Comparison of ENCODE assay signal across 19 mouse cellular contexts in genomic region chr5:90568338-90568737, GRCm38 (mm10). TPM values are rescaled to one million over a fixed set of nuclear protein-coding genes. Genes with fewer than 3 reads are reported as not detected.
A peak's percentile ranks its signal among the peaks of the same experiment; 100 is the strongest.
DNase-seq lines count a peak whose midpoint lies in the region; ATAC-seq and TF ChIP-seq lines count a peak whose summit lies in the region.
"Had no signal": no experiment of that assay in that cellular context is flagged by ENCODE, and none has a peak within 500 bp of the region (broad histone marks: within the 10 kb centered on the region; RNA-seq: fewer than 3 reads in every experiment).

No protein-coding gene starts in this region.

- DNase-seq in kidney, adult 11 months: peak; percentile 50
- DNase-seq in brain, embryonic 14.5 days (ENCODE audit: low read depth): peak; percentile 12
- peak; percentile 15 for DNase-seq in liver, postnatal 0 days
- no peak for DNase-seq in gastrocnemius, postnatal 10 days
- DNase-seq: adrenal gland, postnatal 25 days; cerebellum, adult 11 months; heart, adult 18-20 months; retina, postnatal 1 day; thymus, postnatal 4 days had no signal

- TF ChIP-seq CTCF in brain, embryonic 14.5 days (IDR thresholded peaks at IDR 0.05; ENCODE audit: borderline replicate concordance, extremely low read depth, insufficient read depth, insufficient read length): no peak
- TF ChIP-seq CTCF in liver, postnatal 0 days (IDR thresholded peaks at IDR 0.05; ENCODE audit: low read depth): no peak

- no peaks in the 10 kb centered on the region for H3K36me3 ChIP-seq in kidney, embryonic 14.5 days (ENCODE audit: control insufficient read depth, insufficient read depth, low read length)
- no peaks in the 10 kb centered on the region for H3K36me3 ChIP-seq in kidney, embryonic 15.5 days
- H3K36me3 ChIP-seq in liver, postnatal 0 days (replicated peaks; ENCODE audit: insufficient read depth, low read length): no peaks in the 10 kb centered on the region
- H3K36me3 ChIP-seq: limb, embryonic 12.5 days; neural tube, embryonic 12.5 days had no signal

- H3K27ac ChIP-seq in kidney, embryonic 14.5 days (ENCODE audit: low read depth, low read length): no peak overlapping the region
- H3K27ac ChIP-seq in kidney, embryonic 15.5 days: no peak overlapping the region
- H3K27ac ChIP-seq in liver, postnatal 0 days (ENCODE audit: low read depth): peak overlapping the region; percentile 84
- H3K27ac ChIP-seq: limb, embryonic 12.5 days; neural tube, embryonic 12.5 days had no signal

- H3K4me1 ChIP-seq in kidney, embryonic 14.5 days (ENCODE audit: control insufficient read depth, insufficient read depth, low read length): peaks cover 4% of the 10 kb centered on the region; the same call in 1 of the 2 replicates
- H3K4me1 ChIP-seq in kidney, embryonic 15.5 days: peaks cover 12% of the 10 kb centered on the region; the same call in 1 of the 2 replicates
- peaks cover 7% of the 10 kb centered on the region for H3K4me1 ChIP-seq in liver, postnatal 0 days (ENCODE audit: insufficient read depth)
- H3K4me1 ChIP-seq: limb, embryonic 12.5 days; neural tube, embryonic 12.5 days had no signal

- no peak overlapping the region for H3K4me2 ChIP-seq in kidney, embryonic 14.5 days (replicated peaks; ENCODE audit: low read depth, low read length)
- H3K4me2 ChIP-seq in kidney, embryonic 15.5 days: no peak overlapping the region
- H3K4me2 ChIP-seq in liver, postnatal 0 days (ENCODE audit: low read depth, low read length): no peak overlapping the region
- H3K4me2 ChIP-seq: limb, embryonic 12.5 days; midbrain, embryonic 11.5 days; neural tube, embryonic 12.5 days had no signal

- no peak overlapping the region for H3K4me3 ChIP-seq in kidney, embryonic 14.5 days (ENCODE audit: low read length)
- H3K4me3 ChIP-seq in kidney, embryonic 15.5 days (replicated peaks): no peak overlapping the region
- H3K4me3 ChIP-seq in liver, postnatal 0 days (ENCODE audit: low read depth, low read length): no peak overlapping the region
- H3K4me3 ChIP-seq: erythroblast, embryonic 14.5 days; limb, embryonic 12.5 days; neural tube, embryonic 12.5 days had no signal

- no peak for ATAC-seq in kidney, embryonic 14.5 days (ENCODE audit: low FRiP score, low TSS enrichment)
- 0 out of 2 replicates have a peak, but pooled peaks have one; percentile 6 for ATAC-seq in kidney, embryonic 15.5 days (replicated peaks; ENCODE audit: low FRiP score)
- peak; percentile 93 for ATAC-seq in liver, postnatal 0 days
- ATAC-seq in activated CD4-positive, CD25-positive, alpha-beta regulatory T cell, adult 4 months: no peak

- H3K9ac ChIP-seq in kidney, embryonic 14.5 days (ENCODE audit: low read depth, low read length): no peak overlapping the region
- no peak overlapping the region for H3K9ac ChIP-seq in kidney, embryonic 15.5 days
- H3K9ac ChIP-seq in liver, postnatal 0 days (replicated peaks): no peak overlapping the region
- H3K9ac ChIP-seq: limb, embryonic 12.5 days; neural tube, embryonic 12.5 days had no signal

- H3K9me3 ChIP-seq in kidney, embryonic 14.5 days (ENCODE audit: control insufficient read depth, low read length): no peaks in the 10 kb centered on the region
- H3K9me3 ChIP-seq in kidney, embryonic 15.5 days (replicated peaks): no peaks in the 10 kb centered on the region
- H3K9me3 ChIP-seq in liver, postnatal 0 days (ENCODE audit: low read length): no peaks in the 10 kb centered on the region
- H3K9me3 ChIP-seq: limb, embryonic 12.5 days; neural tube, embryonic 12.5 days had no signal

- no peak for TF ChIP-seq POLR2A in brain, embryonic 14.5 days (IDR thresholded peaks at IDR 0.05; ENCODE audit: borderline replicate concordance, extremely low read depth, insufficient read depth, insufficient read length, poor library complexity, severe bottlenecking)

- H3K27me3 ChIP-seq in kidney, embryonic 14.5 days (ENCODE audit: control insufficient read depth, insufficient read depth, low read length): no peaks in the 10 kb centered on the region
- no peaks in the 10 kb centered on the region for H3K27me3 ChIP-seq in kidney, embryonic 15.5 days
- H3K27me3 ChIP-seq in liver, postnatal 0 days (ENCODE audit: insufficient read depth, low read length): no peaks in the 10 kb centered on the region
- H3K27me3 ChIP-seq: CH12.LX; limb, embryonic 12.5 days; neural tube, embryonic 12.5 days had no signal

- TF ChIP-seq EP300 in liver, postnatal 0 days (IDR thresholded peaks at IDR 0.05; ENCODE audit: low read depth): no peak; the same call in 1 of the 2 replicates

RNA-seq across cellular contexts. Expression of gene 5830473C10Rik, which starts 7.4 kb away (rescaled TPM):
- polyA plus RNA-seq in kidney, embryonic 14.5 days (2014; fragmentation: Nextera tagmentation; extraction: Ambion mirVana): 0.09 TPM in 1 of 2 replicates, not detected in the other
- 0.03 and 0.04 TPM in 2 replicates for polyA plus RNA-seq in brain, embryonic 14.5 days (2012; rRNA removed)
- polyA plus RNA-seq in kidney, embryonic 15.5 days (2015; fragmentation: Nextera tagmentation; extraction: Ambion mirVana): 0.09 and 0.14 TPM in 2 replicates
- polyA plus RNA-seq in liver, postnatal 0 days (2015; fragmentation: Nextera tagmentation; extraction: Ambion mirVana): 9.4 and 10.0 TPM in 2 replicates
- not detected for polyA plus RNA-seq in activated CD4-positive, CD25-positive, alpha-beta regulatory T cell, adult 4 months (2017; shearing (Covaris generic))
- not detected for total RNA-seq in gastrocnemius, postnatal 10 days (2021)
- total RNA-seq: adrenal gland, postnatal 25 days; heart, adult 18-20 months had no signal
- polyA plus RNA-seq: erythroblast, embryonic 14.5 days; limb, embryonic 12.5 days; midbrain, embryonic 11.5 days; neural tube, embryonic 12.5 days had no signal

RNA-seq across cellular contexts. Expression of gene Afm, which starts 49.6 kb away (rescaled TPM):
- 3.1 and 5.1 TPM in 2 replicates for polyA plus RNA-seq in kidney, embryonic 14.5 days (2014; fragmentation: Nextera tagmentation; extraction: Ambion mirVana)
- polyA plus RNA-seq in brain, embryonic 14.5 days (2012; rRNA removed): not detected in 2 replicates
- 7.8 and 8.0 TPM in 2 replicates for polyA plus RNA-seq in kidney, embryonic 15.5 days (2015; fragmentation: Nextera tagmentation; extraction: Ambion mirVana)
- 54.6 and 56.0 TPM in 2 replicates for polyA plus RNA-seq in liver, postnatal 0 days (2015; fragmentation: Nextera tagmentation; extraction: Ambion mirVana)
- under 1 TPM in 1 of 2 experiments, not detected in 1; 0.21 TPM for polyA plus RNA-seq in activated CD4-positive, CD25-positive, alpha-beta regulatory T cell, adult 4 months (2017; shearing (Covaris generic))
- under 1 TPM in 1 of 2 experiments, not detected in 1; 0.23 TPM for total RNA-seq in gastrocnemius, postnatal 10 days (2021)
- total RNA-seq: adrenal gland, postnatal 25 days; CH12.LX; heart, adult 18-20 months; layer of hippocampus, postnatal 14 days had no signal
- polyA plus RNA-seq: cortical plate, adult 2 months; erythroblast, embryonic 14.5 days; limb, embryonic 12.5 days; midbrain, embryonic 11.5 days; neural tube, embryonic 12.5 days had no signal

Comparison
In these comparisons a context has a peak if more than half of its experiments do, and no peak if none do; other contexts are left out.
1. ATAC-seq: peak in kidney, embryonic 15.5 days (single experiment) and liver, postnatal 0 days (single experiment); none in kidney, embryonic 14.5 days (single experiment) and activated CD4-positive, CD25-positive, alpha-beta regulatory T cell, adult 4 months (single experiment).